Mouse (Mus musculus) MEL (cell line): Measurements from ENCODE around the gene Tgm1.

Source experiments
- CTCF ChIP-seq, 3 experiments: IDR thresholded peaks in 2 of 3; conservative IDR thresholded peaks in 1 of 3; 2 replicates each; pipeline ENCODE4 v1.5.1; 2011 to 2012; ENCODE audit warnings: low read length in 3 of 3, low read depth in 2 of 3, mild to moderate bottlenecking in 2 of 3, improper control_type of control experiment in 1 of 3, inconsistent platforms in 1 of 3, mixed read lengths in 1 of 3, moderate library complexity in 1 of 3; ENCODE audit not compliant: control insufficient read depth in 1 of 3, insufficient read depth in 1 of 3, poor library complexity in 1 of 3, severe bottlenecking in 1 of 3
- POLR2A ChIP-seq, 2 experiments: IDR thresholded peaks; 2 replicates each; pipeline ENCODE4 v1.6.1; 2011 to 2012; ENCODE audit warnings: low read length in 2 of 2, mild to moderate bottlenecking in 2 of 2, control low read depth in 1 of 2, improper control_type of control experiment in 1 of 2, low read depth in 1 of 2, moderate library complexity in 1 of 2; ENCODE audit not compliant: control insufficient read depth in 1 of 2, insufficient read depth in 1 of 2, poor library complexity in 1 of 2

- TF ChIP-seq POLR2A (IDR thresholded peaks at IDR 0.05; ENCODE audit: control insufficient read depth in 1 of 2, insufficient read depth in 1 of 2, low read depth in 1 of 2, low read length in 2 of 2, poor library complexity in 1 of 2), result no peak
- TF ChIP-seq CTCF (IDR thresholded peaks at IDR 0.05 in 2 of 3, conservative IDR thresholded peaks at IDR 0.05 in 1 of 3; ENCODE audit: control insufficient read depth in 1 of 3, insufficient read depth in 1 of 3, low read depth in 2 of 3, low read length in 3 of 3, poor library complexity in 1 of 3, severe bottlenecking in 1 of 3), result no peak
These were observed 56.8 kb downstream of the Tgm1 start for GRCm38 (mm10) chr14:55656935-55657334.
